Comparison of ENCODE assay signal across 8 mouse cellular contexts in the genomic region with DNA sequence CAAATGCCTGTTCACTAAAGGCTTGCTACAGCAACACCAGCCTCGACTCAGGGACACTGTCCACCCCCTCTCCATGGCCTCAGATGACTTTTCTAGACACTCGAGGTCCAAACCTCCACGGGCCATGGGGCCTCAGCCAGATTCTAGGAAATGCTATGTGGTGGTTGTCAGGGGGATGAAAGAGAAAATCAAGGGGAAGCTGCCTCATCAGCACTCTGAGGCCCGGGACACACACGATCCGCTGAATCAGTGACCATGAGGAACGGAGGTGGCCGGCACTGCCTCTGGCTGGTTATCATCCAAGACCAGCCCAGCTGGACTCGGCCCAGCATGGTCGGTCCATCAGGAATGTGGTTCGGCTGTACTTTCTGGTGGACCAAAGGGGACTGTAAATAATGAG. TPM values are rescaled to one million over a fixed set of nuclear protein-coding genes. Genes with fewer than 3 reads are reported as not detected.
DNase-seq lines count a peak whose midpoint lies in the region.

No protein-coding gene starts in this region.

- intact Hi-C loops in left cerebral cortex, postnatal 25 days (cut with DNase I), result no loop called here

- peak; percentile 96 for DNase-seq in heart, adult 11 months
- no peak for DNase-seq in heart, adult 8-10 months (ENCODE audit: low spot score)
- peak; percentile 61 for DNase-seq in ovary, postnatal 36 days (ENCODE audit: low spot score)
- DNase-seq in ovary, postnatal 10 days (ENCODE audit: low spot score), result no peak
- peak; percentile 69 for DNase-seq in gastrocnemius, postnatal 25 days
- DNase-seq in testis, postnatal 10 days (ENCODE audit: low spot score), result peak; percentile 81
- DNase-seq in right cerebral cortex, adult 2 months (ENCODE audit: low spot score in 2 of 2), result no peak
- DNase-seq in left cerebral cortex, postnatal 25 days (ENCODE audit: low spot score in 2 of 2), result no peak

RNA-seq across cellular contexts. Expression of a gene that starts 23.2 kb away (rescaled TPM):
- total RNA-seq in heart, adult 8-10 months (2022), result 100 to 1,000 TPM; 393 to 406 (median 396) TPM
- 100 to 1,000 TPM; 192 to 236 TPM for total RNA-seq in gastrocnemius, postnatal 25 days (2021)
- total RNA-seq in left cerebral cortex, postnatal 25 days (2021), result 1 to 10 TPM; 3.2 to 4.1 TPM

RNA-seq across cellular contexts. Expression of a gene that starts 45.9 kb away (rescaled TPM):
- total RNA-seq in heart, adult 8-10 months (2022), result 10 to 100 TPM; 15.0 to 19.2 (median 17.6) TPM
- 10 to 100 TPM; 17.2 to 19.3 TPM for total RNA-seq in gastrocnemius, postnatal 25 days (2021)
- total RNA-seq in left cerebral cortex, postnatal 25 days (2021), result 10 to 100 TPM; 31.4 to 31.7 TPM

Comparison
In these comparisons a context has a peak if more than half of its experiments do, and no peak if none do; other contexts are left out.
1. DNase-seq: peak in heart, adult 11 months (single experiment), ovary, postnatal 36 days (single experiment), gastrocnemius, postnatal 25 days (single experiment) and testis, postnatal 10 days (single experiment); none in heart, adult 8-10 months (single experiment), ovary, postnatal 10 days (single experiment), right cerebral cortex, adult 2 months (0 of 2) and left cerebral cortex, postnatal 25 days (0 of 2).
2. RNA of a gene that starts 23.2 kb away (total RNA-seq): 393 to 406 TPM in heart, adult 8-10 months and 192 to 236 TPM in gastrocnemius, postnatal 25 days; 3.2 to 4.1 TPM in left cerebral cortex, postnatal 25 days; every median in the first group is over 10 times any median in the second.